Mouse (Mus musculus): ENCODE results near the gene Gm13306. TPM values are rescaled to one million over a fixed set of nuclear protein-coding genes. Genes with fewer than 3 reads are reported as not detected.
"Not testable (repeated sequence)": the region's sequence is repeated elsewhere in the genome, so short reads cannot be mapped to it uniquely, and the experiment has no call there.

The Gm13306 gene
- total RNA-seq (2014; fragmentation: Nextera tagmentation), result not detected in 2 replicates
- not detected in 2 replicates for total RNA-seq (2017)

DNA sequence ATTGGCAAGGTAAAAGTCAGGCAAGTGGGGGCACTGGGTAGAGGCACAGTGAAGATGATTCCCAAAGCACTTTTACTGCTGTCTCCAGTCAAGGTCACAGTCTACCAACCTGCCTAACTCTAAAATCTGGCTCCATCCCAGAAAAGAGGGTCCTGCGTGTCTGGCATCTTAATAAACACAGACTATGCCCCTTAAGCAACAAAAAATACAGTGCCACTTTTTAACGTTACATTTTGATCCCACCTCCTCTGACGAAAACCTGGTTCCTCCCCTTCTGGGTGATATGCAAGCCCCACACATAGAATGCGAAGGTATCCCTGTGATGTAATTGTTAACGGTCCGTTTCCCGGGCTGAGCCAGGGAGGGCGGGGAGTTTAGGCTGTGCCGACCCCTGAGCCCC is at the start of gene Gm13306:
Gene Gm13306, plus strand, starts transcription at position 301 of the 400 bp plus-strand sequence.
- ATAC-seq (replicated peaks; ENCODE audit: low FRiP score, low TSS enrichment, poor library complexity, severe bottlenecking), result not testable (repeated sequence)

DNA sequence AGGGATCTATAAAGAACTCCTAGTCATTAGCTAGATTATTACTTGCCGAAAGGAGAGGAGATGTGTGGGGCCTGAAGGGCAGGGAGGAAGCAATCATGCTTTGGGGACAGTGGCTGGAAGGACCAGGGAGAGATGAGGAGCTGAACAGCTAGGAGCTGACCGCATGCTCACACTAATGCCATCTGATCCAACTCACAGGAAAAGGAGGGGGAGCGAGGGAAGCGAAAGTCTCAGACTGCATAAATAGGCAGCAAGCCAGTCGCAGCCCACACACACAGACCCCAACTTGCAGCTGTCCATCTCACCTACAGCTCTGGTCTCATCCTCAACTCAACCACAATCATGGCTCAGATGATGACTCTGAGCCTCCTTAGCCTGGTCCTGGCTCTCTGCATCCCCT is 38.7 kb upstream of the Gm13306 start, which contains the start of gene Gm13304:
Gene Gm13304, plus strand, starts transcription at position 301 of the 400 bp plus-strand sequence.
- not testable (repeated sequence) for ATAC-seq (replicated peaks; ENCODE audit: low FRiP score, low TSS enrichment, poor library complexity, severe bottlenecking)

GRCm38 (mm10) chr4:42168503-42168902 is 15.3 kb downstream of the Gm13306 start, which contains the start of gene Gm13305:
Gene Gm13305, minus strand, starts transcription at chr4:42168603.
- not testable (repeated sequence) for ATAC-seq (replicated peaks; ENCODE audit: low FRiP score, low TSS enrichment, poor library complexity, severe bottlenecking)

- ATAC-seq (replicated peaks; ENCODE audit: low FRiP score, low TSS enrichment, poor library complexity, severe bottlenecking), result not testable (repeated sequence)
Observed at GRCm38 (mm10) chr4:42178243-42178642, 25.0 kb downstream of the Gm13306 start.

DNA sequence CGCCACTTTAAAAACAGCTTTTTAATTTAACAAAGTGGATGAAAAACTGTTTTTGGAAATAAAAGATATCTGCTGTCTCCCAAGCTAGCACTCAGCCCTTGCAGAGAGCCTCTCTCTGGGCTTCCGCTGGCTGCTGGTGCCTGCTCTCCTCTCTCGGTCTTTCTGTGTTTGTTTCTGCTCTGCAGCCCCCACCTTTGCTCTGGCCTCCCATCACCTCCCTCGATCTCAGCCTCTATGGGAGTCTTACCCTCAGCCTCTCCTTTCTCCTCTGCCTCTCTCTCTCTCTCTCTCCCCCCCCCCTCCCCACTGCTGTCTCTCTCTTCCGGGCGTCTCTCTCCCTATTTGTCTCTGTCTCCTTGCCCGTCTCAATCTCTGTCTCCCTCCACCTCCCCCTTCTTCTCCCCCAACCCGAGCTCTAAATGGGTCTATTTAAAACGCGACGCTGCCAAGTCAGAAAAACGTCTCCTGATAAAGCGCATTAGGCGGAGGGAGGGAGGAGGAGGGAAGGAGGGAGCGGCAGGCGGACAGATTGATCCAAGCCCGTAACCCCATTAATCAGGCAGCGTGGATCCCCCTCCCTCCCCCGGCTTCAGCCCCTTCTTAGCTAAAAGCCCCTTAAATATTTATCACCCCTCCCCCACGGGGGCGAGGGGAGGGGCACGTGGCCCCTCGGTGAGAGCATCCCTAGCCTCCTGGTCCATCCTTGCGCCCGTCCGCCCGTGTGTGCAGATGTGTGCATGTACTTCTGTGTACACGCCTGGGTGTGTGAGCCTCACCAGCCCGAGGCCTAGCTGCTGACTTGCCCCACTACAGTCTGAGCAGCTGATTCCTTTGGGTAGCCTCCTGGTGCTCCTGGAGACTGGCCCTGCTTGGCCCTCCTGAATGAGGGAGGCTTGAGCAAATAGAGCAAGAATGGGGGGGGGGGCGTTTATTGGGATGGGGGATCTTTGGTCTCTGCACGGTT is 30.3 kb downstream of the Gm13306 start:
- ATAC-seq (replicated peaks; ENCODE audit: low FRiP score, low TSS enrichment, poor library complexity, severe bottlenecking), result not testable (repeated sequence)

- ATAC-seq (replicated peaks; ENCODE audit: low FRiP score, low TSS enrichment, poor library complexity, severe bottlenecking), result not testable (repeated sequence)
Observed at GRCm38 (mm10) chr4:42184324-42184979, 31.2 kb downstream of the Gm13306 start.

DNA sequence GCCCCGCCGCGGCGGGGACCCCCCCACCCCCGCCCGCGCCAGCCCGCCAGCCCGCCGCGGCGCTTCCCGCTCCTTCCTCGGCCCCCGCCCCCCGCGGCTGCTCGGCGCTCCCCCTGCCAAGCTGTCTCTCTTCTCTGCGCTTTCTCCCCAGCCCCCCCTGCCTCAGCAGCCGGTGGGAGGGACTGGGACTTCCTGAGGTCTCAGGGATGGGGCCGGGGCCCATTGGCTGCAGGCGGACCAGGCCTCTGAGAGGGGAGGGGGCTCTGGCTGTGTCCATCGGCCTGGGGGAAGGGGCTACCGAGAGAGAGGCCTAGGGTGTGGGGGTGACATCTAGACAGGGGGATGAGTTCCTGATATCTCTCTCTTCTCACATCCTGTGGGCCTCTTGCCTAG is 31.7 kb downstream of the Gm13306 start:
- not testable (repeated sequence) for ATAC-seq (replicated peaks; ENCODE audit: low FRiP score, low TSS enrichment, poor library complexity, severe bottlenecking)

Other genes starting within 250 kb of the Gm13306 start
- not detected in 2 replicates for gene Gm21541, start 249.8 kb upstream of the Gm13306 start, total RNA-seq (2014; fragmentation: Nextera tagmentation)
- not detected in 2 replicates for gene Gm21541, start 249.8 kb upstream of the Gm13306 start, total RNA-seq (2017)
- 1.6 and 1.9 TPM in 2 replicates for gene Gm20878, start 211.9 kb upstream of the Gm13306 start, total RNA-seq (2014; fragmentation: Nextera tagmentation)
- 0.99 and 7.6 TPM in 2 replicates for gene Gm20878, start 211.9 kb upstream of the Gm13306 start, total RNA-seq (2017)
- gene Fam205a4, start 187.4 kb upstream of the Gm13306 start, total RNA-seq (2014; fragmentation: Nextera tagmentation), result 0.33 and 0.42 TPM in 2 replicates
- not detected in 2 replicates for gene Fam205a4, start 187.4 kb upstream of the Gm13306 start, total RNA-seq (2017)
- not detected in 2 replicates for gene Gm21093, start 118.7 kb upstream of the Gm13306 start, total RNA-seq (2014; fragmentation: Nextera tagmentation)
- gene Gm21093, start 118.7 kb upstream of the Gm13306 start, total RNA-seq (2017), result 0.56 TPM in 1 of 2 replicates, not detected in the other
- not detected in 2 replicates for gene Gm3893, start 62.2 kb upstream of the Gm13306 start, total RNA-seq (2014; fragmentation: Nextera tagmentation)
- not detected in 2 replicates for gene Gm3893, start 62.2 kb upstream of the Gm13306 start, total RNA-seq (2017)
- gene Gm13304, start 38.6 kb upstream of the Gm13306 start, total RNA-seq (2014; fragmentation: Nextera tagmentation), result not detected in 2 replicates
- gene Gm13304, start 38.6 kb upstream of the Gm13306 start, total RNA-seq (2017), result not detected in 2 replicates
- gene Gm13305, start 15.2 kb downstream of the Gm13306 start, total RNA-seq (2014; fragmentation: Nextera tagmentation), result not detected in 2 replicates
- 0.38 and 5.2 TPM in 2 replicates for gene Gm13305, start 15.2 kb downstream of the Gm13306 start, total RNA-seq (2017)
- gene Gm10600, start 87.2 kb downstream of the Gm13306 start, total RNA-seq (2014; fragmentation: Nextera tagmentation), result not detected in 2 replicates
- gene Gm10600, start 87.2 kb downstream of the Gm13306 start, total RNA-seq (2017), result not detected in 2 replicates
- gene Ccl21b, start 102.3 kb downstream of the Gm13306 start, total RNA-seq (2014; fragmentation: Nextera tagmentation), result not detected in 2 replicates
- not detected in 2 replicates for gene Ccl21b, start 102.3 kb downstream of the Gm13306 start, total RNA-seq (2017)
- gene Gm21953, start 140.8 kb downstream of the Gm13306 start, total RNA-seq (2014; fragmentation: Nextera tagmentation), result not detected in 2 replicates
- not detected in 2 replicates for gene Gm21953, start 140.8 kb downstream of the Gm13306 start, total RNA-seq (2017)
- not detected in 2 replicates for gene Fam205a3, start 164.9 kb downstream of the Gm13306 start, total RNA-seq (2014; fragmentation: Nextera tagmentation)
- gene Fam205a3, start 164.9 kb downstream of the Gm13306 start, total RNA-seq (2017), result 0.08 TPM in 1 of 2 replicates, not detected in the other